Mouse (Mus musculus): Measurements from ENCODE around the gene Myo18b. TPM values are rescaled to one million over a fixed set of nuclear protein-coding genes. Genes with fewer than 3 reads are reported as not detected.

Myo18b gene
- polyA plus RNA-seq, 1 experiment from 2014 or later: 0.69 TPM

DNA sequence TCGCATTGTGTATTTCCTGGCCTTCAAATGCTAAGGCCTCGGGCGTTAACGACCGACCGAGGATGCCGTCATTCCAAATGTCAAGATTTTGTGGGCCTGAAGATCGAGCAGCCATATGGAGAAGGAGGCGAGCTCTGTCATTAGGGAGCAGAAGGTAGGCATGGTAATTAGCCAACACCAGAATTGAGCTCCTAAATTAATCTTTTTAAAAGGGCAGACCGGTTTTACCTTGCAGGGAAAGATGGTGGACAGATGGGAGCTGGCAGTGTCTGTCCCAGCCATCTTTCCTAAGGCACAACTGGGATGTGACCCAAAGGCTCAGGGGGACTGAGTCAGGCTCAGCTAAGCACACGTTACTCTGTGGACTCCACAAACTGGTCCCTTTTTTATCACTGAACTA lies 151.6 kb downstream of the Myo18b start:
- no peak overlapping the region for H3K4me2 ChIP-seq (replicated peaks; ENCODE audit: low read depth, low read length)
- ATAC-seq (ENCODE audit: insufficient number of reproducible peaks, insufficient read depth, low FRiP score, low read depth): no peak
- no peaks in the 10 kb centered on the region for H3K27me3 ChIP-seq (ENCODE audit: control insufficient read depth, insufficient read depth, low read length)
- WGBS: 88% methylated on average over 11 of the region's 11 CpGs
- no peak overlapping the region for H3K4me3 ChIP-seq (ENCODE audit: low read depth, low read length)
- H3K36me3 ChIP-seq (ENCODE audit: control insufficient read depth, insufficient read depth, low read length): no peaks in the 10 kb centered on the region
- H3K9me3 ChIP-seq (ENCODE audit: control insufficient read depth, low read depth, low read length): peaks cover 3% of the 10 kb centered on the region; the same call in 1 of the 2 replicates
- no peak overlapping the region for H3K27ac ChIP-seq (ENCODE audit: low read length)
- no peak overlapping the region for H3K9ac ChIP-seq (replicated peaks; ENCODE audit: low read depth, low read length)
- no peaks in the 10 kb centered on the region for H3K4me1 ChIP-seq (ENCODE audit: control insufficient read depth, insufficient read depth, low read length)

DNA sequence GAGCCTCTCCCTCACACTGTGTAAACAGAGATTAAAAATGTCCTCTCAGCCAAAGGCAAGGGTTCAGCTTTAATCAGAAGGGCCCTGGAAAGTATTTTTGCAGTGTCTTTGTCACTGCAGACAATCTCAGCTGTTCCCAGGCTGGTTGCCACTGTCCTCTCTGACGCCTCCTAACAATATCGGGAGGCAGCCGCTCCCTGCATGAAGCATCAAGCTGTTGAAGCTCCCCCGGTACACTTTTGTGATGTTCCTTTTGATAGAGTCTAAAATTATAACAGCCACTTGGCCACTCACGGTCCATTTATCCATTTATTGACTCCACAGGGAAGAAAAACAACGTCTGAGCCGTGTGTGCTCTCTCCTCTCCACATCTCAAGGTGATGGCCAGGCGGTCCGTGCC lies 153.0 kb downstream of the Myo18b start:
- ATAC-seq (ENCODE audit: insufficient number of reproducible peaks, insufficient read depth, low FRiP score, low read depth): 0 out of 2 replicates have a peak, but pooled peaks have one; percentile 49

GRCm38 (mm10) chr5:112740651-112741050 lies 155.5 kb downstream of the Myo18b start:
- Histone ChIP-seq H3K36me3 (ENCODE audit: control insufficient read depth, insufficient read depth, low read length) (no peaks in the 10 kb centered on the region), H3K4me2 (replicated peaks; ENCODE audit: low read depth, low read length) (no peak overlapping the region), H3K4me1 (ENCODE audit: control insufficient read depth, insufficient read depth, low read length) (no peaks in the 10 kb centered on the region), H3K9me3 (ENCODE audit: control insufficient read depth, low read depth, low read length) (no peaks in the 10 kb centered on the region), H3K9ac (replicated peaks; ENCODE audit: low read depth, low read length) (no peak overlapping the region), H3K27ac (ENCODE audit: low read length) (no peak overlapping the region), H3K4me3 (ENCODE audit: low read depth, low read length) (no peak overlapping the region), H3K27me3 (ENCODE audit: control insufficient read depth, insufficient read depth, low read length) (no peaks in the 10 kb centered on the region)
- ATAC-seq (ENCODE audit: insufficient number of reproducible peaks, insufficient read depth, low FRiP score, low read depth): no peak
- WGBS: 82% methylated on average over 12 of the region's 12 CpGs

More for the DNA sequence above, 153.0 kb downstream of the Myo18b start:
- no peaks in the 10 kb centered on the region for H3K4me1 ChIP-seq (ENCODE audit: control insufficient read depth, insufficient read depth, low read length)
- peaks cover 3% of the 10 kb centered on the region; the same call in 1 of the 2 replicates for H3K9me3 ChIP-seq (ENCODE audit: control insufficient read depth, low read depth, low read length)
- no peak overlapping the region for H3K27ac ChIP-seq (ENCODE audit: low read length)
- H3K36me3 ChIP-seq (ENCODE audit: control insufficient read depth, insufficient read depth, low read length): no peaks in the 10 kb centered on the region
- H3K27me3 ChIP-seq (ENCODE audit: control insufficient read depth, insufficient read depth, low read length): no peaks in the 10 kb centered on the region
- no peak overlapping the region for H3K9ac ChIP-seq (replicated peaks; ENCODE audit: low read depth, low read length)
- no peak overlapping the region for H3K4me2 ChIP-seq (replicated peaks; ENCODE audit: low read depth, low read length)
- H3K4me3 ChIP-seq (ENCODE audit: low read depth, low read length): no peak overlapping the region
- 60% methylated on average over 9 of the region's 9 CpGs for WGBS

- H3K4me3 ChIP-seq (ENCODE audit: low read depth, low read length): no peak overlapping the region
- no peaks in the 10 kb centered on the region for H3K4me1 ChIP-seq (ENCODE audit: control insufficient read depth, insufficient read depth, low read length)
- no peak overlapping the region for H3K9ac ChIP-seq (replicated peaks; ENCODE audit: low read depth, low read length)
- no peak overlapping the region for H3K27ac ChIP-seq (ENCODE audit: low read length)
- H3K36me3 ChIP-seq (ENCODE audit: control insufficient read depth, insufficient read depth, low read length): no peaks in the 10 kb centered on the region
- no peak for ATAC-seq (ENCODE audit: insufficient number of reproducible peaks, insufficient read depth, low FRiP score, low read depth)
- no peak overlapping the region for H3K4me2 ChIP-seq (replicated peaks; ENCODE audit: low read depth, low read length)
- WGBS: 87% methylated on average over 5 of the region's 5 CpGs
- H3K9me3 ChIP-seq (ENCODE audit: control insufficient read depth, low read depth, low read length): no peaks in the 10 kb centered on the region
- H3K27me3 ChIP-seq (ENCODE audit: control insufficient read depth, insufficient read depth, low read length): no peaks in the 10 kb centered on the region
Observed at GRCm38 (mm10) chr5:112735040-112735439, 161.1 kb downstream of the Myo18b start.

DNA sequence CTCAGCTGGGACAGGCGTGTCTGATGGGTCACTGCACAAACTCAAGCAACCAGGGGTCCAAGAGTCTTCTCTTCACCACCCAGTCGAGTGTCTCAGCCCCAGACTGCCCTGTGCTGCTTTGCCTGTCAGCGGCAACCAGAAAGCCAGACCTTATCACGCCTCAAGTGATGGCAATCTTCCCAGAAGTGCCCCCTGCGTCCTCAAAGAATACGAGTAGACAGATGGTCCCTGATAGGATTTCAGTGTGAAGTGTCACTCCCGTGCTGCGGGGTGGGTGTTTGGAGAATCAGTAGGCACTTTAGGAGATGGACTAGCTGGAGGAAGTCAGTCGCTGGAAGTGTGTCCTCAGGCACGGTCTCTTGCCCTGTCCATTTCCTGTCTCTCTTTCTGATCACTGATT lies 165.6 kb downstream of the Myo18b start:
- no peak overlapping the region for H3K27ac ChIP-seq (ENCODE audit: low read length)

GRCm38 (mm10) chr5:112728432-112728831 lies 167.7 kb downstream of the Myo18b start:
- Histone ChIP-seq H3K36me3 (ENCODE audit: control insufficient read depth, insufficient read depth, low read length) (no peaks in the 10 kb centered on the region), H3K27ac (ENCODE audit: low read length) (no peak overlapping the region), H3K4me2 (replicated peaks; ENCODE audit: low read depth, low read length) (no peak overlapping the region), H3K27me3 (ENCODE audit: control insufficient read depth, insufficient read depth, low read length) (no peaks in the 10 kb centered on the region), H3K4me1 (ENCODE audit: control insufficient read depth, insufficient read depth, low read length) (no peaks in the 10 kb centered on the region), H3K9me3 (ENCODE audit: control insufficient read depth, low read depth, low read length) (no peaks in the 10 kb centered on the region), H3K4me3 (ENCODE audit: low read depth, low read length) (no peak overlapping the region), H3K9ac (replicated peaks; ENCODE audit: low read depth, low read length) (no peak overlapping the region)
- WGBS: 75% methylated on average over 6 of the region's 6 CpGs
- ATAC-seq (ENCODE audit: insufficient number of reproducible peaks, insufficient read depth, low FRiP score, low read depth): no peak

More for the DNA sequence above, 165.6 kb downstream of the Myo18b start:
- Histone ChIP-seq H3K4me1 (ENCODE audit: control insufficient read depth, insufficient read depth, low read length) (no peaks in the 10 kb centered on the region), H3K36me3 (ENCODE audit: control insufficient read depth, insufficient read depth, low read length) (no peaks in the 10 kb centered on the region), H3K27me3 (ENCODE audit: control insufficient read depth, insufficient read depth, low read length) (no peaks in the 10 kb centered on the region), H3K4me3 (ENCODE audit: low read depth, low read length) (no peak overlapping the region), H3K9me3 (ENCODE audit: control insufficient read depth, low read depth, low read length) (no peaks in the 10 kb centered on the region), H3K9ac (replicated peaks; ENCODE audit: low read depth, low read length) (no peak overlapping the region), H3K4me2 (replicated peaks; ENCODE audit: low read depth, low read length) (no peak overlapping the region)
- 42% methylated on average over 10 of the region's 10 CpGs for WGBS
- ATAC-seq (ENCODE audit: insufficient number of reproducible peaks, insufficient read depth, low FRiP score, low read depth): no peak

GRCm38 (mm10) chr5:112718655-112719306 lies 177.4 kb downstream of the Myo18b start:
- WGBS: 42% methylated on average over 12 of the region's 12 CpGs
- no peak overlapping the region for H3K9ac ChIP-seq (replicated peaks; ENCODE audit: low read depth, low read length)
- H3K4me1 ChIP-seq (ENCODE audit: control insufficient read depth, insufficient read depth, low read length): no peaks in the 10 kb centered on the region
- ATAC-seq (ENCODE audit: insufficient number of reproducible peaks, insufficient read depth, low FRiP score, low read depth): peak; percentile 63; the same call in 1 of the 2 replicates
- no peaks in the 10 kb centered on the region for H3K36me3 ChIP-seq (ENCODE audit: control insufficient read depth, insufficient read depth, low read length)
- H3K9me3 ChIP-seq (ENCODE audit: control insufficient read depth, low read depth, low read length): no peaks in the 10 kb centered on the region
- no peak overlapping the region for H3K4me3 ChIP-seq (ENCODE audit: low read depth, low read length)
- no peak overlapping the region for H3K27ac ChIP-seq (ENCODE audit: low read length)
- H3K27me3 ChIP-seq (ENCODE audit: control insufficient read depth, insufficient read depth, low read length): no peaks in the 10 kb centered on the region
- H3K4me2 ChIP-seq (replicated peaks; ENCODE audit: low read depth, low read length): no peak overlapping the region

- no peak overlapping the region for H3K27ac ChIP-seq (ENCODE audit: low read length)
- no peaks in the 10 kb centered on the region for H3K36me3 ChIP-seq (ENCODE audit: control insufficient read depth, insufficient read depth, low read length)
- no peaks in the 10 kb centered on the region for H3K27me3 ChIP-seq (ENCODE audit: control insufficient read depth, insufficient read depth, low read length)
- H3K4me2 ChIP-seq (replicated peaks; ENCODE audit: low read depth, low read length): no peak overlapping the region
- WGBS: 40% methylated on average over 8 of the region's 8 CpGs
- H3K4me3 ChIP-seq (ENCODE audit: low read depth, low read length): no peak overlapping the region
- no peaks in the 10 kb centered on the region for H3K9me3 ChIP-seq (ENCODE audit: control insufficient read depth, low read depth, low read length)
- no peaks in the 10 kb centered on the region for H3K4me1 ChIP-seq (ENCODE audit: control insufficient read depth, insufficient read depth, low read length)
- no peak for ATAC-seq (ENCODE audit: insufficient number of reproducible peaks, insufficient read depth, low FRiP score, low read depth)
- no peak overlapping the region for H3K9ac ChIP-seq (replicated peaks; ENCODE audit: low read depth, low read length)
Observed at GRCm38 (mm10) chr5:112714679-112715446, 181.3 kb downstream of the Myo18b start.
